Mouse (Mus musculus) adrenal gland, adult 18-20 months (tissue): ENCODE results near the gene Col27a1. TPM values are rescaled to one million over a fixed set of nuclear protein-coding genes. Genes with fewer than 3 reads are reported as not detected.

Experiments
- DNase-seq, 2 experiments: peaks; one replicate each; pipeline ENCODE4 v3.0.0; 2021 to 2022; ENCODE audit warnings: low spot score in 2 of 2
- total RNA-seq, 2 experiments: library from RNA; stranded (reverse); gene quantifications; 1 replicate in 1 of 2; 2 replicates in 1 of 2; pipeline ENCODE4 v1.2.3; 2021

The Col27a1 gene
- total RNA-seq, 2 experiments from 2014 or later, result 10.6 to 15.1 TPM

DNA sequence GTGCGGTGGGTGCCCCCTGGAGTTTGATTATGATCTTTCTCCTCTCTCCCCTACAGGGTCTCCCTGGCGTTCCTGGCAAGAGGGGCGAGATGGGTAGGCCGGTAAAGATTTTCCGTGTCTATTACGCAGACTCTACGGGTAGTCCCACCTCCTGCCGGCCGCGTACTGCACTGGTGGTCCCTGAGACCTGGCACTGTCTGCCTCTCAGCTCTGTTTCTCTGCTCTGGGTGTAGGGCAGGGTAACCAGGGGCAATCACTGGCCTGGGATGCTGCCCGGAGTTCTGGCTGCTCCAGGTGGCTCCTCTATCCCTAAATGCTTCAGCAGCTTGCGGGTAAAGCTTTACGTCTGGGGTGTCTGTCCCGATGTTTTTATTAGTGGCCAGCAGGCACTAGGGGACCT, 44.3 kb downstream of the Col27a1 start:
- DNase-seq, result no peak

DNA sequence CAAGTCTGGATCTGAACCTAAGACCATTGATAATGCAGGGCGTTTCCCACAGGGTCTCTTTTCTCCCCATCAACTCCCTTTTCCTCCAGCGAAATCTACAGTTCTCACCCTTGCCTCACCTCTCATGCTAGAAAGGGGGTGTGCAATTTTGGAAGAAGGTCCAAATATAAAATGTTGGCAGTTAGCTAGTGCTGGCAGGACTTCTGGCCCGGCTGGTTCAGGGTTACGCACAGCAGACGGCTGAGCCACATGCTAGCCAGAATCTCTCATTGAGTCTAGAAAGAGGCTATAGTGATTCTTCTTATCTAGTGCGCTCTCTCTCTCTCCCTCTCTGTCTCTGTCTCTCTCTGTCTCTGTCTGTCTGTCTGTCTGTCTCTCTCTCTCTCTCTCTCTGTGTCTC, 45.3 kb downstream of the Col27a1 start:
- DNase-seq, result no peak

DNA sequence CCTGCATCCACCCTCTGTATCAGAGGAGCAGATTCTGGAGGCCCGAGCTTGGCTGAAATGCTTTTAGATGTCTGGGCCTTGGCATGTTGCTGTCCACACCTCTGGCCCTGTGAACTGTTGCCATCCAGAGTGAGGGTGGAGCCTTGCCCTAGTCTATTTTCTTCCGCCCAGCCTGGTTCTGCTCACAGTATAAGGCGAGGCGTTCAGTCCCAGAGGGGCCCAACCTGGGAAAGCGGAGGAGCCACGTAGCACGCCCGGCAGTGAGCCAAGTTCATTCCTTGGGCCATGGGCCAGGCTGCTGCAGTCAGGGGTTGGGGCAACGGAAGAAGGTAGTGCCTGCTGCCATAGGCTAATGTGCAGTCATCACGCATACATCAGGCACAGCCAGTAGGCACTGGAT, 46.7 kb downstream of the Col27a1 start:
- no peak for DNase-seq

DNA sequence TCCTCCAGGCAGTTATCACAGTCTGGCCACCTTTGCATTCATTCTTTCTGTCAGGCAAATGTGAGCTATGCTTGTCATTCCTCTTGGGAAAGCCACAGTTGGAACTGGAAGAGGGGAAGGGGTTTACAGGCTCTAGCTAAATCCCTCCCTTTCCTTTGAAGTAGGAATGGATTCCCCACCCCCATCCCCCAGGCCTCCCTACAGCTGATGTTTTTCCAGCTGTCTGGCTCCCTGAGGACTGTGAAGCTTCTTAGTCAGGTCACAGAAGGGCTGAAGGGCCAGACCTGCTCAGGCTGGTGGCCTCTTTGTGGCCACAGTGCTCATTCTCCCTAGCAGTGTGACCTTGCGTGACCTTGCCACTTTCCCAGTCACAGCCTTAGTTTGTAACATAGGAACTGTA, 49.1 kb downstream of the Col27a1 start:
- no peak for DNase-seq

DNA sequence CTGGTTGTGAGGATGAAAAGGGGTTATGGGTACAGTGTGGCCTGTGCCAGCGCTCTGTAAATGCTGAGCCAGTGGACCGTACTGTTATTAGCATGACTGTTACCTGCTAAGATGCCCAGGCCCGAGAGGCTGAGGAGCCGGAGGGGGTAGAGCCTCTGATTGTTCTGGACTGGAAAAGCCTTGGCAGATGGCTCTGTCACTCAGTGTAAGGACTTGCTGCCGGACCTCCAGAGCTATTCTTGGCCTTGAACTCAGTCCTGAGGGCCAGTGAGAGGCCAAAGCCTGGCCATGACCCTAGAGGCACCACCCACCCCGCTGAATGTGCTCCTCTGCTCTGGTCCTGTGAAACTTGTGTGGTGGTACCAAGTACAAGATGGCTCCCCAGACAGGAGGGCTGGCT, 52.5 kb downstream of the Col27a1 start:
- no peak for DNase-seq

DNA sequence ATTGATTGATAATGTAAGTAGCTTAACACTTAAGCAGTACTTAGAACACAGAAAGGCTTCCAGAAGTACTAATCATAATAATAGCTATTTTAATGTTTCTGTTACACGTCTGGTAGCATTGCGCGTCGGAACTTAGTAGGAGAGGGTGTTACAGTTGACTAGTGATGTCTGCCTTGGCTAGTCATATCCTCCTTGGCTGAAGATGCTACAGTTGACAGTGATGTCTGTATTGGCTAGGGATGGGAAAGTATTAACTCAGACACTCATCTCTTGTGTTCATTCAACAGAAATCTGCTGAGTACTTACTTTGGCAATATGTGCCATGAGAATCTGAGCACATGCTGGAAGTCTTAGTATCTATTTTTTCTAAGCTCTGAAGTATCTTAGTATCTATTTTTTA, 53.3 kb downstream of the Col27a1 start:
- no peak for DNase-seq

DNA sequence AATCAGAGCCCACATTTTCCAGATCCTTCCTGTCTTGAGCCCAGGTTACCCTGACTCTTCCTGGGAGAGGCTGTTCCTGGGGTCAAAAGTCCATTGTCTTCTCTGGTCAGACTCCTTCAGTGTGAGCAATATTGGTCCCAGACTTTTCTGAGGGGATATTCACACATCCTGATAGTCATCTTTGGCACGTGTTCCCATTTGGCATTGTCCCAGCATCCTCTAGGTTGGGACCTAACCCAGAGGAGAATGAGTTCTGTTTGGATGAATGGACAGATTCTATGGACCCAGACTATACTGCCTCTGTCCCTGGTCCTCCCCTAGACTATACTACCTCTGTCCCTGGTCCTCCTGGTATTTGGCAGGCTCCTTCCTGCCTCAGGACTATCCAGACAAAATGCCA, 53.8 kb downstream of the Col27a1 start:
- no peak for DNase-seq

DNA sequence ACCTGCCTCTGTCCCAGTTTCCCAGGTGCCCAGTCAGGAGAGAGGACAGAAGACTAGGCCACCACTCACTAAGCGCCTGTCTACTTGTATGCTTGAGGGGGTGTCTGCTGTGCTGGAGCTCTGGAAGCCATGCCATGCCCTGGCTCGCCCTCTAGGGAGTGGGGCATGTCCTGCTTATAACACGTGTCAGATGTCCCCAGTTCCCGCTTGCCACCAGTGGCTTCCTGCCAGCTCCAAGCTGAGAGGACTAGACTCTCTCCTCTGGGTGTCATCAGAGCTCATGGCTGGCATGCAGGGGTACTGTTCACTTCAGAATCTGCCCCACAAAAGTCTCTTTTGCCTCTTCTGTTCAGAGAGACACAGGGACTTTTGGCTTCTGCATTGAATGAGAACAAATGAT, 55.0 kb downstream of the Col27a1 start:
- no peak for DNase-seq

DNA sequence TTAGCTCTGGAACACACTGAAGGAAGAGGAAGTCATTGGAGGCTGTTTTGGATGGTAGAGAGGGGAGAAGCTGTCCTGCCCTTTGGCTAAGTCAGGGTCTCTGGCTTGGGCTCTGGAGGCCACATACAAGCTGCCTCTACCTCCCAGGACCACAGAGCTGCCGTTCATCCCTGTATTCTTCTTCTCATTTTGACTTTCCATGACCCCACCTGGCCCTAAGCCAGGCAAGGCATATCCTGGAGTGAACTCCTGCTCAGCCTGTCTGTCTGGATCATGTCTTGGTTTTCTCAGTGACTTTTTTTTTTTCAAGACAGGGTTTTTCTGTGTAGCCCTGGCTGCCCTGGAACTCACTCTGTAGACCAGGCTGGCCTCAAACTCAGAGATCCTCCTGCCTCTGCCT, 60.7 kb downstream of the Col27a1 start:
- DNase-seq, result no peak

DNA sequence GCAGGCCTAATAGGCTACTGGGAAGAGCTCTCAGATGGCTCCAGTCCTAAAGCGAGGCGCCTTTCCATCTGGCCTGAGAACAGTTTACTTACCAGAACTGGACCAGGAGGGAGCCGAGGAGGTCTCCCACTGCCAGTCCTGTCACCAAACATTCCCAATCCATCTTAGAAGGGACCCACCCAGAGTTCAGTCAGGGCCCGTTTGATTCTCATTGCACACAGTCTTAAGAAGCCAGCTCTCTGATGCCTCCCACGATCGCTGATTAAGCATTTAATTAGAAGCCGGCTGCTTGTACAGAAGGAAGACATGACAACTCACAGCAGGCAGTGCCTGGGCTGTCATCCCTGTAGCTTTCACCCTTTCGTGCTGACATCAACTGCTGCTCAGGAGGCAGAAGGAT, 61.4 kb downstream of the Col27a1 start:
- DNase-seq, result no peak

DNA sequence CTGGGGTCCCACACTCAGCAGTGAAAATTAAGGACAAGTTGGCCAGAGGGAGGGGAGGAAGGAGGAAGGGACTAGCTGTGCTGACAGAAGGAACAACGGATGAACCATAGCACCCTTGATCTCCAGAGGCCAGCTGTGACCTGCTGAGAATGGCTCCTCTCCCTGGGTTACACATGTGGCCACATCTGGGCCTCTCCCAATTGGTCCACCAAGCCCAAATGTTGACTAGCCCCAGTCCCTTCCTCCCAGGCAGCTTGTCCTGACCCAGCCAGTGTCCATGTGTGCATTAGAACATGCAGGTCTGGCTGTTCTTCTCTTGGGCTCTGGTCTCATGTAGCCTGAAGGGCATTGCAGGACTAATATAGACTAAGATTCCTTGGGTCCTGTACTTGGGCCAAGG, 62.8 kb downstream of the Col27a1 start:
- DNase-seq, result no peak

DNA sequence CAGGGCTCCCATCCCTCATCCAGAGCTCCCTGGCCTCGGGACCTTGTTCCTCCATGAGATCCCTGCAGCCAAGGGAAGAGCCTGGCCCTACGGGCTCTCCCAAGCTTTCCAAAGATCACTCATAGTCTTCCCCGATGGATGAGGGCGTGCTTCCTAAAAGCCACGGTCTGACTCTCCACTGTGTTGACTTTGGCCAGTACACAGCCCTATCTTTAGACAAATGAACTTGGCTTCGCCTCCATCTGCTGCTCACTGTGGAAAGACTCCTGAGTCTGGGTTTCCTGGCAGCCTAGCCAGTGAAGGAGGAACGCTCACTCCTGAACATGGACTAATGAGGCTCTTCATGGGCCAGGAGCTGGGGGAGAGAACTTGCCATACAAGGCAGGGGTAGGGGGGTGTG, 65.0 kb downstream of the Col27a1 start:
- no peak for DNase-seq

DNA sequence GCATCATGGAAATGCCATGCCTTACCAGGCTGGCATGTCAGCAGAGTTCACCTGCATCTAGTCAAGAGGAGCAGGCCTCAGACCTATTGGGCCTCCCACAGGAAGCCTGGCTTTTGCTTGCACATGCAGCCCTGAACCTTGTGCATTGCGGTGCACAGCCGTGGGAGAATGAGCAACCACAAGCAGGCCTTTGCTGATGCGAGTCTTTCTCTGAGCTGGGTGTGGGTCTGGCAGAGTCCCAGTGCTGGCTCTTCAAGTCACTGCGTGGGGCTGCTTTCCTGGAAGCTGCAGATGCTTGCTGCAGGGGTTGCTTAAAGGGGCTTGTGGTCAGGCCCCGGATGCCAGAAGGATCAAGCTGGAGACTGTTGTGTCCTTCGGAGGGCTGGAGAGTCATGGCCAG, 67.9 kb downstream of the Col27a1 start:
- no peak for DNase-seq

DNA sequence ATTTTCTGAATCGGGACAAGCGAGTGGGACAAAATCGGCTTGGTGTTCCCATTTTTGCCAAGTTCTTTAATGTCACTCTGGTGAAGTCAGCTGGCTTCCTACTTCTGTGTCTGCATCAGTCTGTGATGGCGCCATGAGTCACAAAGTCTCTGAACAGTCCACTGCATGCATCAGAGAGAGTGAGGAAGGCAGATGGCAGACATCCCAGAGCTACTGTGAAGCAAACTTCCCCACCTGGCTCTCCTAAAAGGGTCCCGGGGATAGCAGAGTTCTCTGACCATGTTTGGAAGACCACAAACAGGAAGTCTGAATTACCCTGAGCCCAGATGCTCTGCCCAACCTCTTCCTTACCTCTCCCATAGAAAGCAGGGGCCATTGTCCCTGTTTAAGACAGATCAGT, 69.5 kb downstream of the Col27a1 start:
- no peak for DNase-seq

DNA sequence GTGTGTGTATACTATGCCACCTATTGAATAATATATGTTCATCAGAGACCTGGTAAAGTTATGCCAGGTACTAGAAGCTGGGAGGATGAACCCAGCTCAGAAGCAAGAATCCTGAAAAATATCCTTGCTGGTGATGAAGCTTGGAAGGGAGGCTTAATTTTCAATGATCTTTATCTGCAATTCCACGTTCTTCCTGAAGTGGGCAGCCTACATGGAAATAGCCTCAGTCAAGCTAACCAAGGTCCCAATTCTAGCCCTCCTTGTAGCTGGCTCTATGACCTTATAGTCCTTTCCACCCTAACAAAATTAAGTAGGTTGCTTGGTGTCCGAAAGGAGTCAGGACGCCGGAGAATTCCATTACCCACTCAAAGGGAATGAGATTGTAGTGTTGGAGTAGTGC, 72.2 kb downstream of the Col27a1 start:
- DNase-seq, result no peak

DNA sequence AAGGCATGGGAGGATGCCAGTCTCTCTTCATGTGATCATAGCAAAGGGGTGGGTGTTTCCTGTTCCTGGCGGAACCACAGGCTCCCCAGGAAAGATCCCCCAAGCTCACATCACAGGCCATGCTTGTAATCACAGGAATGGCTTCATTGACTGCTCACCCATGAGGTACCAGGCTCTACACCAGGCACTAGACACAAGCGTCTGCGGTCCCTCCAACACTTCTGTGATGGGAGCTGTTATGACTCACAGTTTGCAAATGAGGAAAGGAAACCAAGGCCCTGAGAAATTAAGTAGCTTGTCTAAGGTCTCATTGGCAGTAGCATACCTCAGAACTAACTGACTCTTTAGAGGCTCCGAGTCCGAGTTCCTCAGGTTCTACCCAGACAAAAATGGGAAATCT, 74.7 kb downstream of the Col27a1 start:
- no peak for DNase-seq

DNA sequence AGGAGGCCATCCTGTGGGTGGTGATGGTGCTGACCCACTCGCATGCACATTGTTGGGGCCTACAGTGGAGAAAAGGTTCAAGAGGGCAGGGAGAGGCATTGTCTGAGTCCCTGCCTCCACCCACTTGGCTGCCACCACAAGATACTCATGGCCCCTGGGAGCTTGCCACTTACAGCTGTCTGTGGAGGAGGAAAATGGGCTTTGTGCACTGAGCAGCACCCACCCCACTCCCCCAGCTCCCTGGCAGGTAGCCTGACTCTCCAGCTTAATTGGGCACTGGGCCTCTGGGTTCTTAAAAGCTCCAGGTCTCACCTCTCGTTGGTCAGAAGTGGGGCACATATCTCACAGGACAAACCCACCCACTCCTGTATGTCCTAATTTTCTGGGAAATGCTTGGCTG, 76.3 kb downstream of the Col27a1 start:
- no peak for DNase-seq

DNA sequence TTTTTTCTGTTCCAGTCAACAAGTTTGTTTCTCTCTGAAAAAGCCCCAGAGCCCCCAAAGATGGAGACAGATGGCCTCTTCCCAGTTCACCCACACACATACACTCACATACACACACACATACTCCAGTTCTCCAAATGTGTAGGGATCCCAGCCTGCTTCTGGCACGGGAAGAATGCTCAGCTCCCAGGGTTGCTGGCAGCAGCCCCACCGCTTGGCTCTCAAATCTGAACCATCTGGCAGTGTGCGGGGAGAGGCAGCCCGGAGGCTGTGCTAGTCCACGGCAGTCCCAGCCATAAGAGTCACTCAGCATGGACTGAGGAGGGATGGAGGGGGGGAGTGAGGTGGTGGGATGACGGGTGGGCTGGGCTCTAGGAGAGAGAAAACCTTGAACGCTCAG, 77.3 kb downstream of the Col27a1 start:
- DNase-seq, result peak in 1 of 2 experiments; percentile 42

DNA sequence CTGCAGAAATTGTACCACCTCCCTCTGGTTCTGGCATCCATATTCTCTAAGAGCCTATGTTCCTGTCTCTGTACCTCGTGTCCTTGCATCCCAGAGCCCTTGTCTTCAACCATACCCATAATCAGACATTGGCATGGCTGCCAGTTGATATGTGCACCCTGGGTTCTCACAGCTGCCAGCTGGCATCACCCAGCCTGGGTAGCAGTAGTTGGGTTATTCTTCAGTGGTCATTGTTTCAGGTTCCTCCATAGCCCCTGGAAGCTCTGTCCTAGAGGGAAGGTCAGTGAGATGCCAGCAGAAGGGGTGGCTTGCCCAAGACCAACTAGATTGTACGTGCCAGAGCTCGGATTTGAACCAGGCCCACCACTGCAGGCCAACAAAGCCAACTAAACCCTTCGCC, 77.9 kb downstream of the Col27a1 start:
- no peak for DNase-seq

DNA sequence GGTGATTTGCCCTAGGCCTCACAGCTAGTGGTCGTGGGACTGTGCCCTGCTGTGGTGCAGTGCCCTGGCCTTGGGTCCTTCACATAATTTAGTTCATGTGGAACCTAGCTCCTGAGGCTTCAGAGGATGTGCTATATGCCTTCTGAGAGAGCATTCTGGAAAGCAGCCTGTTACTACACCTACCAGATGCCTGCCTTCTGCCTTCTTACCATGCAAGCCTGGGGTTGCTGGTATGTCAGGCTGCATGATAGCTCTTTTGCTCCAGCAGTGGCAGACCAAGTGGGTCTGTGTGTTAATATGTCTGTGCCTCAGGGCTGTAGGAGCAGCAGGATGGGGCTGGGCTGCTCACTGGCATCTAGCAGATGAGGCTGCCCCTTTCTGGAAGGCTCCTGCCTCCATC, 81.8 kb downstream of the Col27a1 start:
- no peak for DNase-seq

DNA sequence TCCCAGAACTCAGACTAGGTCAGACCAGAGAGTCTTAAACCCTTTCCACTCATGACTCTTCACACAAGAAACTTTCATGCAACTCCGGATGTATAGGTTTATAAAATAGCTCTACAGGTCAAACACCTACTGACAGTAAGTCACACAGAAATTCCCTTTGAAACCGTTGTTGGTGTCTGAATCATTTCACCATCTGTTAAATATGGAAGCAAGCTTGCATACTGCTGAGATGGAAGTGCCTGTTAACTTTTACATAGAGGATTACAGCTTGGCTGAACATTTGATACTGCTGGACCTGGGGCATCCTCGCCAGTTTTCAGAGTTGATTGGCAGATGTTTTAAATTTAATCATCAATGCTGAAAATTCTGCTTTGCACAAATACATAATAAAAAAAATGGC, 82.5 kb downstream of the Col27a1 start:
- no peak for DNase-seq

DNA sequence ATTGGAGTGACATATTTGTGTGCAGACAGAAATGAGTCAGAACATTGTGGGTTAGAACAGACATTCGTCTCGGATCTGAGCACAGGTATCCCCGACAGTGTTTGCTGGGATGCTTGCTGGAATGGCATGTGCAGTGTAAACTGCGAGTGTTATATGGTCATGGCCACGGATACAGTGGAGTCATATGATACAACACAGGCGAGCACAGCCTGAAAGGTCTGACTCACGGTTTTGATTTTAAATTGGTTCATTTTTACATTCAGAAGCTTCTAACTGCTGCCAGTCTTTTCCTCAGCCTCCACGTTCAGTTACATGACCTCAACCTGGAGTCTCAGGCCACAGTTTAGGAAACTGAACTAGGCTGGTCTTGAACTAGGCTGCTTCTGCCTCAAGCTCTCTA, 83.1 kb downstream of the Col27a1 start:
- DNase-seq, result no peak

DNA sequence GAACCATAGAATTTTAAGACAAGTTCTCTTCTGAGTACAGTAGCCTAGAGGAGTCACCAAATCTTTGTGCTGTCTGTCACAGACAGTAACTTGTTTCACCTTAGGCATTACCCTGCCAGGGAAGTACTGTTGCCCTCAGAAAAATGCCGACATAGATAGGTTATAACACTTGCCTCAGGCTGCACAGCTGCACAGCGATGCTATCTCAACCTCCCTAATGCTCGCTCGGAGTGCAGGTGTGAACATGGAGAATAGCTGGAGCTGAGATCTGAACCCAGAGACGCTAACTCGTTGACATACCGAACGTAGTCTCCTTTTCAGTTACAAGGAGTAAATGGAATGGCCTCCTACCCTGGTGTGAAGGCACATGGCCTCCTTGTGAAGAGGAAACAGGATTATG, 84.4 kb downstream of the Col27a1 start:
- DNase-seq, result no peak

DNA sequence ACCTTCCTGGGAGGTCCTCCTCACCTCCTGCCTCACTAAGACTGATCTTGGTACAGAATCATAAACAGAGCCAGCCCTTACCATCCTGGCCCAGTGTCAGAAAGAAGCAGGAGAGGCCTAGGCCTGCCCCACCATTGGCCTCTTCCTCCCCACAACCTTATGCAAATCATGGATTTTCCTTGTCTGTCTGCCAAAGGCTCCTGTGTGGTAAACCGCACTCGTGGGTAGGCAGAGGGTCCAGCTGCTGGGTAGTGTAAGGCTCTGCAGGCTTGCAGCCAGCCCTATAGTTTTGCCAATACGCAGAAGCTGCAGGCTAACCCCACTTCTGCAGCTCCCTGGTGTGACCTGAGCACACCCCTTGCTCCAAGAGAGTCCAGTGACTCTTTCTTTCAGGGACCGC, 88.8 kb downstream of the Col27a1 start:
- DNase-seq, result no peak
